Mouse (Mus musculus) erythroblast, adult 5-6 weeks (primary cell): ENCODE measurements around the gene Yipf6. TPM values are rescaled to one million over a fixed set of nuclear protein-coding genes. Genes with fewer than 3 reads are reported as not detected.
"Not testable (repeated sequence)": the region's sequence is repeated elsewhere in the genome, so short reads cannot be mapped to it uniquely, and the experiment has no call there.

Experiments used
- ATAC-seq: replicated peaks from 2 replicates; pipeline ENCODE4 v1.8.0; 2016; ENCODE audit warnings: moderate number of reproducible peaks, mild to moderate bottlenecking, moderate TSS enrichment, inconsistent platforms; ENCODE audit not compliant: poor library complexity, low FRiP score, severe bottlenecking
- total RNA-seq, 2 experiments: library from RNA; stranded (forward) in 1 of 2; stranded (reverse) in 1 of 2; fragments of 150-400 nt in 1 of 2; fragments of 200-764, 138-1000 nt in 1 of 2; gene quantifications; 2 replicates each; pipeline versions ENCODE4 v1.2.3 to v1.2.4; 2015 to 2017; ENCODE audit warnings: low replicate concordance in 2 of 2

Yipf6 gene
- 5.2 and 6.9 TPM in 2 replicates for total RNA-seq (2015; ENCODE audit: low replicate concordance)
- total RNA-seq (2017; ENCODE audit: low replicate concordance): 5.9 and 9.6 TPM in 2 replicates

- no peak for ATAC-seq
Measured at GRCm38 (mm10) chrX:98936101-98936500, at the start of gene Yipf6. TSS of gene Yipf6 (plus strand) at chrX:98936316.

GRCm38 (mm10) chrX:98890072-98890405, 46.1 kb upstream of the Yipf6 start:
- ATAC-seq: no peak

- no peak for ATAC-seq
Measured at GRCm38 (mm10) chrX:98890406-98891116, 45.6 kb upstream of the Yipf6 start, which contains the start of gene Ophn1. TSS of gene Ophn1 (minus strand) at chrX:98891025.

GRCm38 (mm10) chrX:98898307-98898706, 37.8 kb upstream of the Yipf6 start:
- ATAC-seq: no peak

GRCm38 (mm10) chrX:98904226-98904625, 31.9 kb upstream of the Yipf6 start:
- ATAC-seq: no peak

GRCm38 (mm10) chrX:98908910-98909309, 27.2 kb upstream of the Yipf6 start:
- ATAC-seq: peak; percentile 97

- no peak; the same call in 1 of the 2 replicates for ATAC-seq
Measured at GRCm38 (mm10) chrX:98919423-98919822, 16.7 kb upstream of the Yipf6 start.

- ATAC-seq: peak; percentile 84
Measured at GRCm38 (mm10) chrX:98936707-98937554, 815 bp downstream of the Yipf6 start.

- peak; percentile 81 for ATAC-seq
Measured at GRCm38 (mm10) chrX:98937555-98938294, 1.6 kb downstream of the Yipf6 start.

- ATAC-seq: no peak
Measured at GRCm38 (mm10) chrX:98953941-98954340, 17.8 kb downstream of the Yipf6 start.

GRCm38 (mm10) chrX:98958287-98958686, 22.2 kb downstream of the Yipf6 start:
- peak; percentile 68 for ATAC-seq

GRCm38 (mm10) chrX:98959050-98959449, 22.9 kb downstream of the Yipf6 start:
- ATAC-seq: no peak

- no peak for ATAC-seq
Measured at GRCm38 (mm10) chrX:98963742-98964141, 27.6 kb downstream of the Yipf6 start.

- ATAC-seq: no peak
Measured at GRCm38 (mm10) chrX:98964513-98964912, 28.4 kb downstream of the Yipf6 start.

- ATAC-seq: not testable (repeated sequence)
Measured at GRCm38 (mm10) chrX:98986611-98987010, 50.5 kb downstream of the Yipf6 start.

- no peak for ATAC-seq
Measured at GRCm38 (mm10) chrX:98989574-98989973, 53.5 kb downstream of the Yipf6 start.
